Mouse (Mus musculus): Measurements from ENCODE around the gene Gal3st1. TPM values are rescaled to one million over a fixed set of nuclear protein-coding genes. Genes with fewer than 3 reads are reported as not detected.

The Gal3st1 gene
- polyA plus RNA-seq, 1 experiment from 2014 or later: 0.55 TPM

GRCm38 (mm10) chr11:4023321-4023720 is 39.9 kb downstream of the Gal3st1 start:
- WGBS: 75% methylated on average over 2 of the region's 2 CpGs
- H3K4me1 ChIP-seq: no peaks in the 10 kb centered on the region
- no peaks in the 10 kb centered on the region for H3K9me3 ChIP-seq
- no peak for DNase-seq (ENCODE audit: low spot score)
- H3K36me3 ChIP-seq (replicated peaks): no peaks in the 10 kb centered on the region
- no peak overlapping the region for H3K27ac ChIP-seq (replicated peaks)
- H3K4me3 ChIP-seq: no peak overlapping the region
- H3K27me3 ChIP-seq (replicated peaks; ENCODE audit: low read depth, poor library complexity, severe bottlenecking): no peaks in the 10 kb centered on the region

DNA sequence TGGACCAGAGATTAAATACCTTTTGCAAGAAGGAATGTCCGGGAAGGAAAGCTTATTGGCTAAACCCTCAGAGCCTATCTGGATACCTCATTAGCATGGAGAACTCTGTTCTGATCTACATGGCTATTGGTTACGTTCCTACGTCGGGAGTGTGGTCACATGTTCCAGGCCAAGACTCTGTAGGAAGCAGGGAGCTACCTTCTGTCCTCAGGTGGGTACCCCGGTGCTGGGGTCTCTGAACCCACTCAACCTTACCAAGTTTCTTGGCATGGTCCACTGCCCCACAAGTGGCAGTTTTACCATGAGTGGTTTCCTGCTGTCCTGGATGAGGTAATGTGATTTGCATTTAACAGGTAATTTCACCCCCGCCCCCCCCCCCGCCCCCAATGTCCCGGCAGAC is 43.6 kb downstream of the Gal3st1 start:
- no peak for DNase-seq (ENCODE audit: low spot score)
- no peak overlapping the region for H3K27ac ChIP-seq (replicated peaks)
- H3K9me3 ChIP-seq: no peaks in the 10 kb centered on the region
- H3K27me3 ChIP-seq (replicated peaks; ENCODE audit: low read depth, poor library complexity, severe bottlenecking): peaks cover 14% of the 10 kb centered on the region
- WGBS: 79% methylated on average over 8 of the region's 8 CpGs
- peaks cover 2% of the 10 kb centered on the region; the same call in 1 of the 2 replicates for H3K4me1 ChIP-seq
- H3K36me3 ChIP-seq (replicated peaks): no peaks in the 10 kb centered on the region
- H3K4me3 ChIP-seq: no peak overlapping the region

DNA sequence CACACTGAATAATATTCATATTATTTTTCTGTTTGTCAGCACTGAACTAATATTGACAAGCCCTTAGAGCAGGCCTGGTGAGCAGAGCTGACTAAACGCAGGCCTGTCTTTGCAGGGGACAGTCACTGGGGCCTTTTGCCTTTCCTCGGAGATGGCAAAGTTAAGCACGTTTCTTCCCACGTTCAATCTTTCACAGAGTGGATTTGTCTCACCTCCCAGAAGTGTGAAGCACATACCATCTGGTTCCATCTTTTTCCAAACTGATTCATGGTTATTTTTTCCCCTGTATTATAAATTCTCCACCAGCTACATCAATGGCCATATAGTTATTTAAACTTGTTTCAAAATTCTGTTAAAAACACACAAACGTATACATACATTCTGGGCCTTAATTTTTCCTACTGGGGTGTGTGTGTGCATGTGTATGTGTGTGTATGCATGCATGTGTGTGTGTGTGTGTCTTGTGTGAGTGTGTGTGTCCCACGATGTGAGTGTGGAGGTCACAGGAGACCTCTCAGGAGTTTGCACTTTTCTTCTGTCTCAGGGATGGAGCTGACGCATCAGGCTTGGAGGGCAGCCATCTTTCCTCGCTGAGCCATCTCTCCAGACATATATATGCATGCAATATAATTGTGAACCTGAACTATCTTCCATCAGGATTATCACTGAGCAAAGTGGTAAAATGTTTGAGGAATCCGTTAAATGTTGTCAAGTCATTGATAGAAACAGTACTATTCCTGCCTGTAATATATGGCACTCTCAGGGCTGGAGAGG is 44.3 kb downstream of the Gal3st1 start:
- H3K36me3 ChIP-seq (replicated peaks): no peaks in the 10 kb centered on the region
- H3K27ac ChIP-seq (replicated peaks): no peak overlapping the region
- H3K27me3 ChIP-seq (replicated peaks; ENCODE audit: low read depth, poor library complexity, severe bottlenecking): peaks cover 20% of the 10 kb centered on the region
- no peaks in the 10 kb centered on the region for H3K9me3 ChIP-seq
- H3K4me1 ChIP-seq: peaks cover 2% of the 10 kb centered on the region; the same call in 1 of the 2 replicates
- no peak for DNase-seq (ENCODE audit: low spot score)
- no peak overlapping the region for H3K4me3 ChIP-seq
- 80% methylated on average over 9 of the region's 9 CpGs for WGBS

GRCm38 (mm10) chr11:4029343-4029742 is 45.9 kb downstream of the Gal3st1 start:
- DNase-seq (ENCODE audit: low spot score): no peak
- Histone ChIP-seq H3K9me3 (no peaks in the 10 kb centered on the region), H3K36me3 (replicated peaks) (no peaks in the 10 kb centered on the region), H3K4me1 (peaks cover 2% of the 10 kb centered on the region; the same call in 1 of the 2 replicates), H3K4me3 (no peak overlapping the region), H3K27ac (replicated peaks) (no peak overlapping the region), H3K27me3 (replicated peaks; ENCODE audit: low read depth, poor library complexity, severe bottlenecking) (peaks cover 20% of the 10 kb centered on the region)
- 71% methylated on average over 4 of the region's 4 CpGs for WGBS

GRCm38 (mm10) chr11:4031126-4031941 is 47.9 kb downstream of the Gal3st1 start, which contains the start of gene Sec14l4:
Sec14l4 (plus strand) TSS chr11:4031462.
- H3K36me3 ChIP-seq (replicated peaks): no peaks in the 10 kb centered on the region
- DNase-seq (ENCODE audit: low spot score): no peak
- no peak within 1 kb of the TSS for H3K4me3 ChIP-seq
- no peaks in the 10 kb centered on the region for H3K9me3 ChIP-seq
- peaks cover 20% of the 10 kb centered on the region for H3K27me3 ChIP-seq (replicated peaks; ENCODE audit: low read depth, poor library complexity, severe bottlenecking)
- WGBS: 34% methylated on average over 16 of the region's 16 CpGs
- no peak within 1 kb of the TSS for H3K27ac ChIP-seq (replicated peaks)
- peaks cover 2% of the 10 kb centered on the region; the same call in 1 of the 2 replicates for H3K4me1 ChIP-seq

GRCm38 (mm10) chr11:4031961-4032360 is 48.5 kb downstream of the Gal3st1 start:
- no peak overlapping the region for H3K4me3 ChIP-seq
- no peaks in the 10 kb centered on the region for H3K9me3 ChIP-seq
- no peaks in the 10 kb centered on the region for H3K36me3 ChIP-seq (replicated peaks)
- no peak overlapping the region for H3K27ac ChIP-seq (replicated peaks)
- H3K4me1 ChIP-seq: peaks cover 2% of the 10 kb centered on the region; the same call in 1 of the 2 replicates
- 30% methylated on average over 12 of the region's 12 CpGs for WGBS
- H3K27me3 ChIP-seq (replicated peaks; ENCODE audit: low read depth, poor library complexity, severe bottlenecking): peaks cover 20% of the 10 kb centered on the region
- no peak for DNase-seq (ENCODE audit: low spot score)

DNA sequence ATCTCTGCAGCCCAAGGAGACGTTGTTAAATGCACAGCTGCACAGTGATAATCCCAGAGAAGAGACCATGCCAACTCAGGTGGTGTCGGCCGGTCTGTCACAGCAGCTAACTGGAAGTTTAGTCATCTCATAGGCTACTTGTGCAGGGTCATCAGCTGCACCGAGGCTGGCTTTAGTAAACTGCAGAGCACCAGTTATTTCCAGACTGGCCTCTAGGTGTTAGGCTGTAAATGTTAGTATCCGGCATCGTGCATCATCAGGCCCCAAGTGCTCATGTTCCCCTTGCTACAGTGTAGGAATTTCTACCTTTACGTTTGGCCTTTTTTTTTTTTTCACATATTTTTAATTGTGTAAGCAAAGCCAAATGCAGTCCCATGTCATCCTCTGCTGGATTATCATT is 50.0 kb downstream of the Gal3st1 start:
- DNase-seq (ENCODE audit: low spot score): no peak
- H3K4me1 ChIP-seq: peaks cover 2% of the 10 kb centered on the region; the same call in 1 of the 2 replicates
- H3K9me3 ChIP-seq: no peaks in the 10 kb centered on the region
- 73% methylated on average over 7 of the region's 7 CpGs for WGBS
- no peak overlapping the region for H3K27ac ChIP-seq (replicated peaks)
- no peaks in the 10 kb centered on the region for H3K36me3 ChIP-seq (replicated peaks)
- peaks cover 20% of the 10 kb centered on the region for H3K27me3 ChIP-seq (replicated peaks; ENCODE audit: low read depth, poor library complexity, severe bottlenecking)
- H3K4me3 ChIP-seq: no peak overlapping the region

DNA sequence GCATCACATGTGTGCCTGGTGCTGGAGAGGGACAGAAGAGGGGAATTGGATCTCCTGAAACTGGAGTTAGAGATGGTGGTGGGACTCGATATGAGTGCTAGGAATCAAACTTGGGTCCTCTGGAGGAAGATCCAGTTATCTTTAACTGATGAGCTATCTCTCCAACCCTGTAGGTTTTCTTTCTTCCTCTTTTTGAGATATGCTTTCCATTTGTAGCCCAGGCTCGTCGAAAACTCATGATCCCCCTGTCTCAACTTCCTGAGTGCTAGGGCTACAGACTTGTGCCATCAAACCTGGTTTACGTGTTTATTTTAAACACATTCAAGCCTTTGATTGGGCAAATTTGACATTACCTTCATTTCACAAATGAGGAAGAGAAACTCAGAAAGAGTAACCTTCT is 50.7 kb downstream of the Gal3st1 start:
- peaks cover 20% of the 10 kb centered on the region for H3K27me3 ChIP-seq (replicated peaks; ENCODE audit: low read depth, poor library complexity, severe bottlenecking)
- no peaks in the 10 kb centered on the region for H3K36me3 ChIP-seq (replicated peaks)
- H3K4me3 ChIP-seq: no peak overlapping the region
- WGBS: 88% methylated on average over 4 of the region's 4 CpGs
- H3K27ac ChIP-seq (replicated peaks): no peak overlapping the region
- DNase-seq (ENCODE audit: low spot score): no peak
- H3K4me1 ChIP-seq: peaks cover 2% of the 10 kb centered on the region; the same call in 1 of the 2 replicates
- no peaks in the 10 kb centered on the region for H3K9me3 ChIP-seq

DNA sequence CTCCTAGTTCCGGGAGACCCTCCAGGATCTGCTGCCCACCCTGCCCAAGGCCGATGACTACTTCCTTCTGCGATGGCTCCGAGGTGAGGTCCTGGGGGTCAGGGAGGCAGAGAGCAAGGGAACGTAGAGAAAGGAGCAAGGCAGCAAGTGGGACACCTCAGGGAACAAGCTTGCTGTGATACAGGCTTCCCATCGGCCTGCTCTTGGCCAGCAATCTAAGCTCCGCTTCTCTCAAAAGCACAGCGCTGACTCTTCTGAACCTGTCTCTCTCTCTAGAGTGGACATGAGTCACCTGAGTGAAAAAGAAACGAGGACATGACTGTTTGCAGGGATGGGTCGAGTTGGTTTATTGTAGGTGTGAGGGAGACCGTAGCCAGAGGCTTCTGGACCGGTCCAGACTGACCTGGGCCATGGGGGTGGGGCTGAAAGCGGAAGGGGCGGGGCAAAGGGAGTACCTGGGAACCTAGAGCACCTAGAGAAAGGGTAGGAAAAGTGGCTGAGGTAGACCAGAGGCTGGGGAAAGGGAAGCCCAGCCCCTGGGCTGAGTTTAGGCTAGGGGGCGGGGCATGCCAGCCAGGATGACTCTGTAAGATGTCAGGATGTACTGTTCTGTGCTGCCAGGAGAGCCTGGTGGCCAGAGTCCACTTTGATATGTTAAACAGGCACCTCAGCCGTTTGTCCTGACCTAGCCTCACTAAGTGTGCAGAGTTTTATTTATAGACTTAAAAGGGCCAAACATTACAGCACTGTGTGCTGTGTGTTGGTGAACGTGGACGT is 51.9 kb downstream of the Gal3st1 start:
- no peak overlapping the region for H3K4me3 ChIP-seq
- WGBS: 72% methylated on average over 18 of the region's 18 CpGs
- peaks cover 2% of the 10 kb centered on the region; the same call in 1 of the 2 replicates for H3K4me1 ChIP-seq
- peaks cover 20% of the 10 kb centered on the region for H3K27me3 ChIP-seq (replicated peaks; ENCODE audit: low read depth, poor library complexity, severe bottlenecking)
- H3K9me3 ChIP-seq: no peaks in the 10 kb centered on the region
- H3K36me3 ChIP-seq (replicated peaks): no peaks in the 10 kb centered on the region
- DNase-seq (ENCODE audit: low spot score): no peak
- no peak overlapping the region for H3K27ac ChIP-seq (replicated peaks)

DNA sequence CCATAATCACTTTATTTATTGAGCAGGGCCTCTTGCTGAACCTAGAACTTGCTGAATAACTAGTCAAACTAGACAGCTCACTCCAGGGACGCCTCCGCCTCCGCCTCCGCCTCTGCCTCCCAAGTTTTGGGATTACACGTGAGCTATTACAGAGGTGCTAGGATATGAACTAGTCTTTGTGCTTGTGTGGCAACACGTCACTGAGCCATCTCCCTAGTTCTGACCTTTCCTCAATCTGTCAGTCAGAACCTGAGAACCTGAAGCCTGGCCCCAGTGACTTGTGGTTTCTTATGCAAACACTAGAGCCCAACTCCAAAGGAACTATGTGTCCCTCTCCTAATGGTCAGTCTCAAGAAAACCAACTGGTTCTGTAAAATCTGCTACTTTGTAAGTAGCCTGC is 52.5 kb downstream of the Gal3st1 start:
- H3K36me3 ChIP-seq (replicated peaks): no peaks in the 10 kb centered on the region
- no peak overlapping the region for H3K27ac ChIP-seq (replicated peaks)
- WGBS: 88% methylated on average over 6 of the region's 6 CpGs
- H3K9me3 ChIP-seq: no peaks in the 10 kb centered on the region
- H3K4me1 ChIP-seq: peaks cover 2% of the 10 kb centered on the region; the same call in 1 of the 2 replicates
- DNase-seq (ENCODE audit: low spot score): no peak
- no peak overlapping the region for H3K4me3 ChIP-seq
- peaks cover 17% of the 10 kb centered on the region for H3K27me3 ChIP-seq (replicated peaks; ENCODE audit: low read depth, poor library complexity, severe bottlenecking)

DNA sequence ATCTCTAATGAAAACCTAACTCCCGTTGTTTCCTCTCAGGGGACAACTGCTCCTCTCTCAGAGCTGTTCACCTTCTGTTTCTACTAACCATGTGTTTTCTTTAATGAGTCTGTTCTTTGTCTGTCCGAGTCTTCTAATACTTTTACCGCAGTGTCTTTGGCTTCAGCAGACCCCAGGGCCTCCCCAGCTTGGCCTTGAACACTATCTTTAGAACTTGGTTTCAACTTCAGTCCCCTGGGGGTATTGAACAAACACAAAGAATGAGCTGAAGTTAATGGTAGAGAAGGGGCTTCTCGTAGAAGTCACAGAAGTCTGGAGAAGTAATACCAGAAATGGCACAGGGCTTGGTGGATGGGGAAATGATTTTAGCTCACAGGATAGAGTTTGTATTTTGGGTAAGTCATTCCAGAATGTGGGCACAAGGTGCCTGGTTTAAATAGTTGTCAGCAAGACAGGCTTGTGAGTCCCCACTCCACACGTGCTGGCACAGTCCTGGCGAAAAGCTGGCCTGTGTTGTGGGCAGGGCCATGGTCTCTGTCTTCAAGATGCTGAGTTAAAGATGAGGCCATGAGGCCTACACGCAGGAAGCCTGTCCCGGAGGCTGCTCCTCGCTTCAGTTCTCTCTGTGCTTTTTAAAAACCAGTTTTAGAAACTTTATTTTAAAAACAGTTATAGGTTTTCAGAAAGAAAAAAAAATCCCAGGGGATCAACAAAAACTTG is 53.1 kb downstream of the Gal3st1 start:
- no peak for DNase-seq (ENCODE audit: low spot score)
- peaks cover 2% of the 10 kb centered on the region; the same call in 1 of the 2 replicates for H3K4me1 ChIP-seq
- H3K27ac ChIP-seq (replicated peaks): no peak overlapping the region
- no peak overlapping the region for H3K4me3 ChIP-seq
- WGBS: 66% methylated on average over 9 of the region's 9 CpGs
- H3K27me3 ChIP-seq (replicated peaks; ENCODE audit: low read depth, poor library complexity, severe bottlenecking): peaks cover 11% of the 10 kb centered on the region
- H3K36me3 ChIP-seq (replicated peaks): no peaks in the 10 kb centered on the region
- H3K9me3 ChIP-seq: no peaks in the 10 kb centered on the region

- no peak overlapping the region for H3K27ac ChIP-seq (replicated peaks)
- no peak overlapping the region for H3K4me3 ChIP-seq
- H3K36me3 ChIP-seq (replicated peaks): no peaks in the 10 kb centered on the region
- H3K9me3 ChIP-seq: no peaks in the 10 kb centered on the region
- whole genome bisulfite sequencing: 92% methylated on average over 4 of the region's 4 CpGs
- no peak for DNase-seq (ENCODE audit: low spot score)
- no peaks in the 10 kb centered on the region for H3K27me3 ChIP-seq (replicated peaks; ENCODE audit: low read depth, poor library complexity, severe bottlenecking)
- no peaks in the 10 kb centered on the region for H3K4me1 ChIP-seq
Observed at GRCm38 (mm10) chr11:4039951-4040350, 56.5 kb downstream of the Gal3st1 start.
